Mouse (Mus musculus) intestine, embryonic 16.5 days (tissue): ENCODE data around the gene March10. TPM values are rescaled to one million over a fixed set of nuclear protein-coding genes. Genes with fewer than 3 reads are reported as not detected.

ENCODE experiments used
- ATAC-seq: fragments of 200-750 bp; cut with Nextera tagmentation; 2 replicates; pipeline ENCODE4 v1.8.0; 2017; ENCODE audit warnings: moderate TSS enrichment, moderate library complexity
- H3K27ac ChIP-seq: fragments of 300-500 bp; sonication (generic); 2 replicates; pipeline ENCODE4 v1.5.1; 2014; ENCODE audit warnings: mild to moderate bottlenecking, low read length
- H3K27me3 ChIP-seq: fragments of 300-500 bp; sonication (generic); replicated peaks from 2 replicates; pipeline ENCODE4 v1.6.1; 2014; ENCODE audit warnings: low read length, control low read depth, mixed read lengths; ENCODE audit not compliant: control insufficient read depth, insufficient read depth
- H3K36me3 ChIP-seq: fragments of 300-500 bp; sonication (generic); 2 replicates; pipeline ENCODE4 v1.6.1; 2014; ENCODE audit warnings: low read length, control low read depth; ENCODE audit not compliant: control insufficient read depth, insufficient read depth
- H3K4me1 ChIP-seq: fragments of 300-500 bp; sonication (generic); 2 replicates; pipeline ENCODE4 v1.6.1; 2014; ENCODE audit warnings: low read length, control low read depth, mixed read lengths; ENCODE audit not compliant: control insufficient read depth, insufficient read depth
- H3K4me2 ChIP-seq: fragments of 300-500 bp; sonication (generic); 2 replicates; pipeline ENCODE4 v1.6.1; 2014; ENCODE audit warnings: low read depth, low read length, control low read depth
- H3K4me3 ChIP-seq: fragments of 300-500 bp; sonication (generic); 2 replicates; pipeline ENCODE4 v1.5.1; 2014; ENCODE audit warnings: mild to moderate bottlenecking, low read length
- H3K9ac ChIP-seq: fragments of 300-500 bp; sonication (generic); 2 replicates; pipeline ENCODE4 v1.6.1; 2014; ENCODE audit warnings: low read depth, low read length
- H3K9me3 ChIP-seq: fragments of 300-500 bp; sonication (generic); 2 replicates; pipeline ENCODE4 v1.6.1; 2016; ENCODE audit warnings: low read length, control low read depth; ENCODE audit not compliant: control insufficient read depth
- WGBS: fragments of 180-500 bp; shearing (Covaris S2); extraction: QIAGEN DNeasy Blood & Tissue Kit; methylation state at CpG from one replicate; pipeline ENCODE4 v1.1.7; 2014; 5-methylcytosine and 5-hydroxymethylcytosine counted together
- polyA plus RNA-seq: library from polyadenylated mRNA; unstranded; fragments of >200 nt; fragmentation: Nextera tagmentation; extraction: Ambion mirVana; gene quantifications from 2 replicates; pipeline ENCODE4 v1.2.1, GENCODE M21; 2015

Gene March10
- polyA plus RNA-seq, 1 experiment from 2014 or later: 0.13 TPM

GRCm38 (mm10) chr11:105469091-105469507 lies 12.6 kb upstream of the March10 start:
- Histone ChIP-seq H3K9ac (no peak overlapping the region), H3K36me3 (no peaks in the 10 kb centered on the region), H3K27ac (no peak overlapping the region), H3K9me3 (no peaks in the 10 kb centered on the region), H3K4me3 (no peak overlapping the region), H3K27me3 (no peaks in the 10 kb centered on the region), H3K4me2 (no peak overlapping the region), H3K4me1 (peaks cover 4% of the 10 kb centered on the region; the same call in 1 of the 2 replicates)
- WGBS: 63% methylated on average over 8 of the region's 8 CpGs
- ATAC-seq: no peak

- Histone ChIP-seq H3K27me3 (no peaks in the 10 kb centered on the region), H3K36me3 (no peaks in the 10 kb centered on the region), H3K4me1 (peaks cover 4% of the 10 kb centered on the region; the same call in 1 of the 2 replicates), H3K4me3 (no peak overlapping the region), H3K9me3 (no peaks in the 10 kb centered on the region), H3K4me2 (no peak overlapping the region), H3K27ac (no peak overlapping the region), H3K9ac (no peak overlapping the region)
- WGBS: 61% methylated on average over 5 of the region's 5 CpGs
- no peak for ATAC-seq
Observed at GRCm38 (mm10) chr11:105468436-105468835, 11.9 kb upstream of the March10 start.

- ATAC-seq: no peak
- H3K27me3 ChIP-seq: no peaks in the 10 kb centered on the region
- no peak overlapping the region for H3K4me3 ChIP-seq
- WGBS: 74% methylated on average over 3 of the region's 3 CpGs
- H3K9ac ChIP-seq: no peak overlapping the region
- H3K4me1 ChIP-seq: peaks cover 4% of the 10 kb centered on the region; the same call in 1 of the 2 replicates
- no peak overlapping the region for H3K4me2 ChIP-seq
- H3K27ac ChIP-seq: no peak overlapping the region
- no peaks in the 10 kb centered on the region for H3K36me3 ChIP-seq
- H3K9me3 ChIP-seq: no peaks in the 10 kb centered on the region
Observed at GRCm38 (mm10) chr11:105467816-105468215, 11.3 kb upstream of the March10 start.

- Histone ChIP-seq H3K27me3 (no peaks in the 10 kb centered on the region), H3K9me3 (no peaks in the 10 kb centered on the region), H3K9ac (no peak overlapping the region), H3K27ac (no peak overlapping the region), H3K4me1 (peaks cover 4% of the 10 kb centered on the region; the same call in 1 of the 2 replicates), H3K4me3 (no peak overlapping the region), H3K36me3 (no peaks in the 10 kb centered on the region), H3K4me2 (no peak overlapping the region)
- 40% methylated on average over 9 of the region's 9 CpGs for WGBS
- ATAC-seq: no peak
Observed at GRCm38 (mm10) chr11:105467266-105467665, 10.7 kb upstream of the March10 start.

GRCm38 (mm10) chr11:105466756-105467155 lies 10.2 kb upstream of the March10 start:
- 55% methylated on average over 4 of the region's 4 CpGs for WGBS
- no peak for ATAC-seq

GRCm38 (mm10) chr11:105465488-105465887 lies 9.0 kb upstream of the March10 start:
- Histone ChIP-seq H3K27ac (no peak overlapping the region), H3K4me1 (peaks cover 4% of the 10 kb centered on the region; the same call in 1 of the 2 replicates), H3K4me2 (no peak overlapping the region), H3K9me3 (no peaks in the 10 kb centered on the region), H3K27me3 (no peaks in the 10 kb centered on the region), H3K9ac (no peak overlapping the region), H3K4me3 (no peak overlapping the region), H3K36me3 (no peaks in the 10 kb centered on the region)
- ATAC-seq: no peak
- 61% methylated on average over 9 of the region's 9 CpGs for WGBS

More at GRCm38 (mm10) chr11:105466756-105467155, 10.2 kb upstream of the March10 start:
- H3K9me3 ChIP-seq: no peaks in the 10 kb centered on the region
- peaks cover 4% of the 10 kb centered on the region; the same call in 1 of the 2 replicates for H3K4me1 ChIP-seq
- no peak overlapping the region for H3K4me2 ChIP-seq
- no peak overlapping the region for H3K4me3 ChIP-seq
- no peak overlapping the region for H3K27ac ChIP-seq
- no peaks in the 10 kb centered on the region for H3K36me3 ChIP-seq
- H3K9ac ChIP-seq: no peak overlapping the region
- no peaks in the 10 kb centered on the region for H3K27me3 ChIP-seq

- WGBS: 51% methylated on average over 8 of the region's 8 CpGs
- Histone ChIP-seq H3K4me2 (no peak overlapping the region), H3K4me3 (no peak overlapping the region), H3K9ac (no peak overlapping the region), H3K36me3 (no peaks in the 10 kb centered on the region), H3K9me3 (no peaks in the 10 kb centered on the region), H3K27me3 (no peaks in the 10 kb centered on the region), H3K4me1 (peaks cover 4% of the 10 kb centered on the region; the same call in 1 of the 2 replicates), H3K27ac (no peak overlapping the region)
- ATAC-seq: no peak
Observed at GRCm38 (mm10) chr11:105464430-105464967, 8.0 kb upstream of the March10 start.

GRCm38 (mm10) chr11:105459900-105460299 lies 3.4 kb upstream of the March10 start:
- H3K9ac ChIP-seq: no peak overlapping the region
- no peak for ATAC-seq
- 62% methylated on average over 5 of the region's 5 CpGs for WGBS
- 0 out of 2 replicates have a peak, but pooled peaks cover 5% of the 10 kb centered on the region for H3K4me1 ChIP-seq
- no peak overlapping the region for H3K27ac ChIP-seq
- H3K9me3 ChIP-seq: no peaks in the 10 kb centered on the region
- H3K36me3 ChIP-seq: no peaks in the 10 kb centered on the region
- H3K4me3 ChIP-seq: no peak overlapping the region
- no peak overlapping the region for H3K4me2 ChIP-seq
- H3K27me3 ChIP-seq: no peaks in the 10 kb centered on the region

GRCm38 (mm10) chr11:105457041-105457440 lies 506 bp upstream of the March10 start:
- peak overlapping the region; percentile 77 for H3K4me2 ChIP-seq

GRCm38 (mm10) chr11:105455118-105455517 lies 1.4 kb downstream of the March10 start:
- peaks cover 15% of the 10 kb centered on the region for H3K4me1 ChIP-seq
- no peak overlapping the region for H3K9ac ChIP-seq
- no peak for ATAC-seq
- no peaks in the 10 kb centered on the region for H3K9me3 ChIP-seq
- no peak overlapping the region for H3K4me2 ChIP-seq
- H3K27me3 ChIP-seq: no peaks in the 10 kb centered on the region
- no peaks in the 10 kb centered on the region for H3K36me3 ChIP-seq
- WGBS: 96% methylated on average over 5 of the region's 5 CpGs
- no peak overlapping the region for H3K4me3 ChIP-seq
- H3K27ac ChIP-seq: no peak overlapping the region

More at GRCm38 (mm10) chr11:105457041-105457440, 506 bp upstream of the March10 start:
- Histone ChIP-seq H3K36me3 (no peaks in the 10 kb centered on the region), H3K9me3 (no peaks in the 10 kb centered on the region), H3K9ac (no peak overlapping the region), H3K4me1 (peaks cover 9% of the 10 kb centered on the region; the same call in 1 of the 2 replicates), H3K4me3 (no peak overlapping the region), H3K27ac (no peak overlapping the region), H3K27me3 (no peaks in the 10 kb centered on the region)
- 59% methylated on average over 7 of the region's 7 CpGs for WGBS
- ATAC-seq: no peak
